Mouse (Mus musculus) left cerebral cortex, postnatal 25 days (tissue): Measurements from ENCODE around the gene Snx20. TPM values are rescaled to one million over a fixed set of nuclear protein-coding genes. Genes with fewer than 3 reads are reported as not detected.

Experiments
- DNase-seq, 2 experiments: peaks; one replicate each; pipeline ENCODE4 v3.0.0; 2022; ENCODE audit warnings: low spot score in 2 of 2, mixed read lengths in 1 of 2
- intact Hi-C: fragments of 180-260 bp; cut with DNase I; formaldehyde crosslinking; loops from one replicate; pipeline ENCODE4 v1.15.1; 2025
- total RNA-seq, 2 experiments: library from RNA; stranded (reverse); gene quantifications; 2 replicates each; pipeline ENCODE4 v1.2.3; 2021

The Snx20 gene
- total RNA-seq, 2 experiments from 2014 or later, result 1.4 to 1.6 TPM

GRCm38 (mm10) chr8:88618612-88619011, 17.3 kb downstream of the Snx20 start:
- intact Hi-C loops, result no loop called here
- DNase-seq, result no peak

- intact Hi-C loops, result no loop called here
- no peak for DNase-seq
Observed at GRCm38 (mm10) chr8:88614981-88615380, 20.9 kb downstream of the Snx20 start.

- intact Hi-C loops, result no loop called here
- DNase-seq, result no peak
Observed at GRCm38 (mm10) chr8:88610271-88610670, 25.7 kb downstream of the Snx20 start.

- DNase-seq, result no peak
- intact Hi-C loops, result no loop called here
Observed at GRCm38 (mm10) chr8:88609036-88609435, 26.9 kb downstream of the Snx20 start.

- DNase-seq, result no peak
- intact Hi-C loops, result no loop called here
Observed at GRCm38 (mm10) chr8:88605361-88606040, 30.4 kb downstream of the Snx20 start.

DNA sequence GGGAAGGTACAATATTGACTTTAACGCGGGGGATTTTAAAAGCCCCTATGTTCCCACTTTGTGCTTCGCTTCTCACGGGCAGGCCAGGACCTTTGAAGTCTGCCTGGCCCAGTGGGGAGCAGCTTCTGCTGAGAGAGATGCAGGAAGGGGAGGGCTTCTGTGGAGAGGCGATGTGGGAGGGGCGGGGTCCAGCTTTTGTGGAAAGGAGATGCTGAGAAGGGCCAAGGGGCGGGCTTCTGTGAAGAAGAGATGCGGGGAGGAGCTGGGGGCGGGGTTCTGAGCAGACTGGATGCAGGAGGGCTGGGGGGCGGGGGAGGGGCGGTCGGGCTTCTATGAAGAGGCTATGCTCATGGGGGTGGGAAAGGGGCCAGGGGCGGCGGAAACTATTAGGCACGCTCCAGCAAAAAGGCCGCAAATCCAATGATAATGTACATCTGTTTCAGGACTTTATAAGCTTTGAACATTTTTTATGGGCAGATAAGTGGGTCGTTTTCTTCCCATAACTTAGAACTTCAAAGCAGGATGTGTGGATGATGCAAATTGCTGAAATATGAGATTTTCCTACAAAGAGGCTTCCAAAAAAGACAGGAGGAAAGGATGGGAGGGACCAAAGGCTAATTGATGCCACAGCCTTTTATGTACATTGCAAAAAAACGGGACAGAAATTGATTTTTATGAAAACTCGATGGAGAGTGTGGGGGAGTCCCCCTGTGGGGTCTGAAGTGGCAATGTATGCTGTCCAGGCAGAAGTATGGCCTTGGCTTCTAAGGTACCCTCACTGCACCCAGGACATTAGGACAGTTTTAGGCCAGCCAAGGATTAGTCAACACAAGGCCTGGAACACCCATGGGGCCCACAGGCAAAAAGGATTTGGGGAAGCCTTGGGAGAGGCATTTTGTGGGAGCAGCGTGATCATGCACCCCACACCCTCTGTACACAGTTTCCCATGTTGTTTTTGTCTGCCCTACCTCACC, 31.6 kb downstream of the Snx20 start:
- intact Hi-C loops, result no loop called here
- DNase-seq, result peak in 1 of 2 experiments; percentile 51

DNA sequence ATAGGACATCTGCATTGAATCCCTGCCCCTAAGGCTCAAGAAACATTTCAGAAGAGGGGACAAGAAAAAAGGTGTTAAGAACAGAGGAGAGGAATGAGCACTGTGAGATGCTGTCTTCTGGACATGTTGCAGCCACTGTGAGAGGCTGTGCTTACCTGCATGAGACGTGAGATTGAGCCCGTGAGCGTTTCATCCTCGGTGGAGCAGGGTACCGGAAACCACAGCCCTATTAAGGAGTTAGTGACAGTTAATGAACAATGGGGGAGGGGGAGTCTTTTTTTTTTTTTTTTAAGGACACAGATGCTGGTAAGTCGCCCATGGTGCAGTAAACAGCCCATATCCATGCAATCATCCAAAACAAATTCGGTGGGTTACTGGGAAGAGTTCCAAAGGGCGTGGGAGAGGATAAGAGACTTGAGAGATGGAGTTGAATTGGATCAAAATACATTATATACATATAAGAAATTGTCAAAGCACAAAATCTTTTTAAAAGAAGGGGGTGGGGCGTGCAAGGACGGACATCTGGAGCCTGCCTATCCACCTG, 32.4 kb downstream of the Snx20 start:
- DNase-seq, result no peak
- intact Hi-C loops, result no loop called here

- intact Hi-C loops, result no loop called here
- DNase-seq, result no peak
Observed at GRCm38 (mm10) chr8:88599491-88599890, 36.4 kb downstream of the Snx20 start.

- no peak for DNase-seq
- intact Hi-C loops, result no loop called here
Observed at GRCm38 (mm10) chr8:88598578-88598977, 37.4 kb downstream of the Snx20 start.

- no peak for DNase-seq
- intact Hi-C loops, result no loop called here
Observed at GRCm38 (mm10) chr8:88596042-88596441, 39.9 kb downstream of the Snx20 start.

- no peak for DNase-seq
- intact Hi-C loops, result no loop called here
Observed at GRCm38 (mm10) chr8:88593947-88594346, 42.0 kb downstream of the Snx20 start.

- no peak for DNase-seq
- intact Hi-C loops, result no loop called here
Observed at GRCm38 (mm10) chr8:88590226-88590625, 45.7 kb downstream of the Snx20 start.

- DNase-seq, result no peak
- intact Hi-C loops, result no loop called here
Observed at GRCm38 (mm10) chr8:88588205-88588889, 47.6 kb downstream of the Snx20 start.

DNA sequence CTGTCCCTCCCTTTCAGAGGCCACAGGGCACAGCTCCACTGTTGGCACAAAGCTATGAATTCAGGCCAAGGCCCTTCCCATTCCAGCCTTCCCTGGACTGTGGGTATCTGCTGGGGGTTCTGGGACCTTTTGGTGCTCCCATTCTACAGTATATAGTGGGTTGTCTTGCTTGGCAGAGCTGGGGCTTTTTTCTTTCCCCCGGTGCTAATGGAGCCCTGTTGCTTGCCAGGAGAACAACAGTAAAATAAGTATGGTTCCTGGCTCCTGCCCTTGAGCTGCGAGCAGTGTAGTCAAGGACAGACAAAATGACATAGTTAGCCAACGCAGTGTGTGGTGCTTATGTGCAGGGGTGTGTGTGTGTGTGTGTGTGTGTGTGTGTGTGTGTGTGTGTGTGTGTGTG, 52.1 kb downstream of the Snx20 start:
- DNase-seq, result no peak
- intact Hi-C loops, result no loop called here

DNA sequence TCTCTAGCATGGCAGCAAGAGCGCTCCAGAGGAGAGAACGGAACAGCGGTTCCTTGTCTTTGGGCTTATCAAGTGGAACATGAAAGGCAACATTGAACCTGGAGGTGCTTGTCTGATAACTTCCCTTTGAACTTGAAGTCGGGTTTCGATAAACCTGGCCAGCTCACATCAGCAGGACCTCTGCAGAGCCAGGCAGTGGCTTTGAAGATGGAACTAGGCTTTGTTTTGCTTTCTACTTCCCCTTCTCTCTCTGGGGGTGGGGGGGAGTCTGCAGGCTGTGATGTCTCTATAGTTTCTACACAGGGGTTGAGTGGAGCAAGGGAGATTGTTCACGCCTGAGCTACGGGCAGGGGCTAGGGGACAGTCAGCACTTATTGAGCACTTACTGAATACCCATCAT, 55.1 kb downstream of the Snx20 start:
- intact Hi-C loops, result no loop called here
- DNase-seq, result no peak

DNA sequence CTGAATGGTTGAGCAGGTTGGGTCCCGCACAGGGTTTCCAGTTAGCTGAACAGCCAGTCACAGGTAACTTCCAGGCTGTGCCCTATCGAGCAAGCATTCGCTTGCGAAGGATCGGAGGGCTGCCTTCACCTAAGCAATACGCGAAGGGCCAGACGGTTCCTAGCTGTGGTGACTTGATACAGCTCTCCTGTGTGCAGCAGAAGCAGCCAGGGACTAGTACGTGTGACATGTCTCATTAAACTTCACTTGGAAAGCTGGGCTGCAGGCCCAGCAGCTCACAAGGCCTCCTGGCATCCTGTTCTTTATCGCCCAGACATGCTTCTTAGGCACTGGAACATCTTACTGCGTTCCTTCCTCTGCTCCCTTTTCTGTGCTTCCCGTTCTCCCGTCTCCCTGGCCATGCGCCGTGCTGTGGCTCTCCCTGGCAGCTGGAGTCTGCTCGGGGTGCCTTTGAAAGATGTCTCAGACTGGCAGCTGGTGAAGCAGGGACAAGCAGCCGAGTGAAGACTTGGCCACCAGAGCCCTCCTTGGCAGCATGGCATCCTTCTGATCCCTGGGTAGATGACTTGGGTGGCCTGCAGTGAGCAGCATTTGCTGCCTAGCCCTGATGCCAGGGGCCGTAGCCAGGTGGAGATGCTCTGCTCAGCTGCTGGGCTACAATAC, 56.1 kb downstream of the Snx20 start:
- peak in 1 of 2 experiments; percentile 59 for DNase-seq

GRCm38 (mm10) chr8:88579246-88579645, 56.7 kb downstream of the Snx20 start:
- no peak for DNase-seq
- intact Hi-C loops, result loop anchor here (5.0 kb wide), 2 partner anchors 162 to 217 kb away; partner anchors contain the start of gene Brd7

More for the DNA sequence above, 56.1 kb downstream of the Snx20 start:
- intact Hi-C loops, result loop anchor here (5.0 kb wide), 2 partner anchors 162 to 217 kb away; partner anchors contain the start of gene Brd7

- intact Hi-C loops, result loop anchor here (5.0 kb wide), 2 partner anchors 161 to 216 kb away; partner anchors contain the start of gene Brd7
- DNase-seq, result no peak
Observed at GRCm38 (mm10) chr8:88578413-88579175, 57.3 kb downstream of the Snx20 start.
